Mouse (Mus musculus) MEL (cell line): ENCODE measurements around the gene Pikfyve.

ENCODE experiments used
- CHD2 ChIP-seq: IDR thresholded peaks from 2 replicates; pipeline ENCODE4 v1.6.1; 2011; ENCODE audit warnings: low read length, improper control_type of control experiment
- CTCF ChIP-seq, 3 experiments: IDR thresholded peaks in 2 of 3; conservative IDR thresholded peaks in 1 of 3; 2 replicates each; pipeline ENCODE4 v1.5.1; 2011 to 2012; ENCODE audit warnings: low read length in 3 of 3, low read depth in 2 of 3, mild to moderate bottlenecking in 2 of 3, improper control_type of control experiment in 1 of 3, inconsistent platforms in 1 of 3, mixed read lengths in 1 of 3, moderate library complexity in 1 of 3; ENCODE audit not compliant: control insufficient read depth in 1 of 3, insufficient read depth in 1 of 3, poor library complexity in 1 of 3, severe bottlenecking in 1 of 3
- E2F4 ChIP-seq: IDR thresholded peaks from 2 replicates; pipeline ENCODE4 v1.6.1; 2011; ENCODE audit warnings: low read depth, low read length, improper control_type of control experiment, borderline replicate concordance
- EP300 ChIP-seq, 2 experiments: IDR thresholded peaks; 2 replicates each; pipeline ENCODE4 v1.6.1; 2011; ENCODE audit warnings: improper control_type of control experiment in 2 of 2, low read length in 2 of 2, low read depth in 1 of 2, mild to moderate bottlenecking in 1 of 2
- ETS1 ChIP-seq: IDR thresholded peaks from 2 replicates; pipeline ENCODE4 v1.6.1; 2012; ENCODE audit warnings: low read depth, mild to moderate bottlenecking, inconsistent platforms, low read length, improper control_type of control experiment, moderate library complexity
- GABPA ChIP-seq: IDR thresholded peaks from 2 replicates; pipeline ENCODE4 v1.6.1; 2012; ENCODE audit warnings: low read depth, mild to moderate bottlenecking, inconsistent platforms, low read length, improper control_type of control experiment, moderate library complexity
- KAT2A ChIP-seq: conservative IDR thresholded peaks from 2 replicates; pipeline ENCODE4 v1.6.1; 2012; ENCODE audit warnings: low read depth, low read length, improper control_type of control experiment, inconsistent platforms
- MAX ChIP-seq: IDR thresholded peaks from 2 replicates; pipeline ENCODE4 v1.6.1; 2011; ENCODE audit warnings: low read length, improper control_type of control experiment
- MXI1 ChIP-seq: IDR thresholded peaks from 2 replicates; pipeline ENCODE4 v1.6.1; 2011; ENCODE audit warnings: mild to moderate bottlenecking, low read depth, low read length, improper control_type of control experiment
- NELFE ChIP-seq: IDR thresholded peaks from 2 replicates; pipeline ENCODE4 v1.6.1; 2011; ENCODE audit warnings: low read depth, low read length, improper control_type of control experiment
- POLR2A ChIP-seq, 2 experiments: IDR thresholded peaks; 2 replicates each; pipeline ENCODE4 v1.6.1; 2011 to 2012; ENCODE audit warnings: low read length in 2 of 2, mild to moderate bottlenecking in 2 of 2, control low read depth in 1 of 2, improper control_type of control experiment in 1 of 2, low read depth in 1 of 2, moderate library complexity in 1 of 2; ENCODE audit not compliant: control insufficient read depth in 1 of 2, insufficient read depth in 1 of 2, poor library complexity in 1 of 2
- ZMIZ1 ChIP-seq: IDR thresholded peaks from 2 replicates; pipeline ENCODE4 v1.6.1; 2012; ENCODE audit warnings: low read depth, mild to moderate bottlenecking, inconsistent platforms, low read length, improper control_type of control experiment, moderate library complexity

- TF ChIP-seq EP300 (IDR thresholded peaks at IDR 0.05; ENCODE audit: low read depth in 1 of 2, low read length in 2 of 2) = 0 out of 4 replicates have a peak, but pooled peaks of 1 of the 2 experiments have one; percentile 18
- no peak for TF ChIP-seq MAX
- no peak for TF ChIP-seq CHD2
- TF ChIP-seq CTCF (IDR thresholded peaks at IDR 0.05 in 2 of 3, conservative IDR thresholded peaks at IDR 0.05 in 1 of 3; ENCODE audit: control insufficient read depth in 1 of 3, insufficient read depth in 1 of 3, low read depth in 2 of 3, low read length in 3 of 3, poor library complexity in 1 of 3, severe bottlenecking in 1 of 3) = peak; percentile 46 to 79 (median 77)
- TF ChIP-seq POLR2A (IDR thresholded peaks at IDR 0.05; ENCODE audit: control insufficient read depth in 1 of 2, insufficient read depth in 1 of 2, low read depth in 1 of 2, low read length in 2 of 2, poor library complexity in 1 of 2) = no peak
- no peak for TF ChIP-seq ZMIZ1
- peak; percentile 26; the same call in 1 of the 2 replicates for TF ChIP-seq MXI1
- no peak for TF ChIP-seq E2F4
- no peak for TF ChIP-seq NELFE
- TF ChIP-seq ETS1 = peak; percentile 78
- TF ChIP-seq KAT2A = no peak
- no peak for TF ChIP-seq GABPA
Measured at GRCm38 (mm10) chr1:65179634-65180249, 6.7 kb upstream of the Pikfyve start.
